Mouse (Mus musculus): Measurements from ENCODE around the gene Rbm34.

DNA sequence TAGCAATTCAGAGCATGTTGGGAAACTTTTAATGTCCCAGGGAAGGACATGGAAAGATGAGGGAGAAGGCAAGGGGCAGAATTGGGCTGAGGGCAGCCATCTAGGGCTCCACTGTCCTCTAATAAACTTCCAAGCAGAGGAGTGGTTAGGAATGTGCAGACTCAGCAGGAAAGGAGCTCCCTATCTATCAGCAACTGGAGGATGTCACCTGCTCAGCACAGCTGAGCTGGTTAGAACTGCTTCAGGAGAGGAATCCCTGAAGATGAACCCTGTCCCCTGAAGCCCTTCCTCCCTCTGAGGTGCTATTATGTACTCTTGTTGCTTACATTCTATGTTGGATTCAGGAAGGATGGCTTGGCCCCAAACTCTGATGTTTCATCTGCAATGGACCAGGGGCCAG, 42.8 kb downstream of the Rbm34 start:
- TF ChIP-seq CTCF (IDR thresholded peaks at IDR 0.05; ENCODE audit: low read depth) (no peak), EP300 (IDR thresholded peaks at IDR 0.05; ENCODE audit: low read depth) (no peak)

Data from liver, postnatal 0 days (tissue).